12 mouse cellular contexts compared by ENCODE assay signal in genomic region chr2:166102893-166103292, GRCm38 (mm10). TPM values are rescaled to one million over a fixed set of nuclear protein-coding genes. Genes with fewer than 3 reads are reported as not detected.
A peak's percentile ranks its signal among the peaks of the same experiment; 100 is the strongest.
DNase-seq lines count a peak whose midpoint lies in the region; ATAC-seq and TF ChIP-seq lines count a peak whose summit lies in the region.
"Had no signal": no experiment of that assay in that cellular context is flagged by ENCODE, and none has a peak within 500 bp of the region (broad histone marks: within the 10 kb centered on the region; RNA-seq: fewer than 3 reads in every experiment).

No protein-coding gene starts in this region.

- peaks cover 27% of the 10 kb centered on the region for H3K27me3 ChIP-seq in CH12.LX (replicated peaks)
- H3K27me3 ChIP-seq in embryonic facial prominence, embryonic 14.5 days (replicated peaks; ENCODE audit: control insufficient read depth, insufficient read depth, low read length): no peaks in the 10 kb centered on the region
- H3K27me3 ChIP-seq in kidney, embryonic 16.5 days (ENCODE audit: insufficient read depth, low read length): no peaks in the 10 kb centered on the region

- no peak overlapping the region for H3K4me3 ChIP-seq in CH12.LX (replicated peaks in 1 of 3; ENCODE audit: low read depth in 2 of 3, low read length in 2 of 3, poor library complexity in 1 of 3)
- H3K4me3 ChIP-seq in embryonic facial prominence, embryonic 14.5 days (ENCODE audit: low read depth, low read length): no peak overlapping the region
- H3K4me3 ChIP-seq in kidney, embryonic 16.5 days (ENCODE audit: low read length): no peak overlapping the region

- in situ Hi-C loops in CH12.LX (cut with MboI; ENCODE audit: low pct_ligation_motif_present, low pct_unique_long_range_greater_than_20kb, low sequenced_read_pairs): no loop called here

- H3K79me2 ChIP-seq in CH12.LX (replicated peaks; ENCODE audit: control insufficient read depth, extremely low read depth, insufficient read depth, poor library complexity, severe bottlenecking): no peaks in the 10 kb centered on the region

- TF ChIP-seq CTCF in CH12.LX (conservative IDR thresholded peaks at IDR 0.05 in 1 of 2, IDR thresholded peaks at IDR 0.05 in 1 of 2; ENCODE audit: low read depth in 2 of 2, low read length in 2 of 2): no peak

- DNase-seq in kidney, adult 11 months: peak; percentile 63
- no peak for DNase-seq in kidney, adult 18-20 months
- DNase-seq in CH12.LX (ENCODE audit: extremely low read depth): peak; percentile 55
- DNase-seq in embryonic facial prominence, embryonic 14.5 days (ENCODE audit: low spot score): no peak
- no peak for DNase-seq in testis, postnatal 14 days (ENCODE audit: low spot score)
- DNase-seq in gastrocnemius, postnatal 14 days: no peak
- DNase-seq: cerebellum, adult 9-11 months; lung, adult 2 months had no signal

- TF ChIP-seq POLR2A in CH12.LX (IDR thresholded peaks at IDR 0.05; ENCODE audit: low read depth, low read length): no peak

- intact Hi-C loops in gastrocnemius, postnatal 14 days (cut with DNase I; ENCODE audit: low total_unique reads): loop anchor here (10.0 kb wide), 1 partner anchor 342 kb away; no protein-coding TSS in a partner anchor

- H3K36me3 ChIP-seq in CH12.LX (replicated peaks in 1 of 2; ENCODE audit: control insufficient read depth in 1 of 2, insufficient read depth in 1 of 2, low read length in 1 of 2): no peaks in the 10 kb centered on the region
- peaks cover 21% of the 10 kb centered on the region for H3K36me3 ChIP-seq in embryonic facial prominence, embryonic 14.5 days (ENCODE audit: control insufficient read depth, insufficient read depth, low read length)
- no peaks in the 10 kb centered on the region for H3K36me3 ChIP-seq in kidney, embryonic 16.5 days (ENCODE audit: insufficient read depth, low read length)

- no peak overlapping the region for H3K4me2 ChIP-seq in CH12.LX (ENCODE audit: insufficient read depth, low read depth, poor library complexity, severe bottlenecking)
- H3K4me2 ChIP-seq in embryonic facial prominence, embryonic 14.5 days (ENCODE audit: low read depth, low read length): no peak overlapping the region
- no peak overlapping the region for H3K4me2 ChIP-seq in kidney, embryonic 16.5 days (replicated peaks; ENCODE audit: low read depth, low read length)
- H3K4me2 ChIP-seq: midbrain, embryonic 11.5 days had no signal

- no peak for TF ChIP-seq EP300 in CH12.LX (IDR thresholded peaks at IDR 0.05; ENCODE audit: low read length)

- no peak overlapping the region for H3K27ac ChIP-seq in CH12.LX (ENCODE audit: insufficient read depth, low read depth)
- 0 out of 2 replicates have a peak overlapping the region, but pooled peaks have one; percentile 48 for H3K27ac ChIP-seq in embryonic facial prominence, embryonic 14.5 days (replicated peaks; ENCODE audit: low read depth, low read length)
- H3K27ac ChIP-seq in kidney, embryonic 16.5 days (ENCODE audit: low read length): no peak overlapping the region

- no peak for TF ChIP-seq RAD21 in CH12.LX (IDR thresholded peaks at IDR 0.05; ENCODE audit: low read depth, low read length)

- dilution Hi-C loops in CH12.LX (cut with MboI; ENCODE audit: extremely low pct_ligation_motif_present, extremely low pct_unique_long_range_greater_than_20kb, low sequenced_read_pairs): no loop called here

- WGBS in embryonic facial prominence, embryonic 14.5 days: 60% methylated on average over 7 of the region's 7 CpGs
- WGBS in kidney, embryonic 16.5 days: 41% methylated on average over 7 of the region's 7 CpGs

- no peak overlapping the region for H3K9ac ChIP-seq in CH12.LX (ENCODE audit: insufficient read depth, low read depth)
- 0 out of 2 replicates have a peak overlapping the region, but pooled peaks have one; percentile 19 for H3K9ac ChIP-seq in embryonic facial prominence, embryonic 14.5 days (ENCODE audit: low read depth, low read length)
- H3K9ac ChIP-seq in kidney, embryonic 16.5 days (replicated peaks; ENCODE audit: low read length): no peak overlapping the region

- H3K4me1 ChIP-seq in CH12.LX (ENCODE audit: control insufficient read depth in 1 of 2, insufficient read depth in 2 of 2): peaks cover 10 to 20% of the 10 kb centered on the region in 2 experiments
- no peaks in the 10 kb centered on the region for H3K4me1 ChIP-seq in embryonic facial prominence, embryonic 14.5 days (ENCODE audit: control insufficient read depth, insufficient read depth, low read length)
- peaks cover 3% of the 10 kb centered on the region; the same call in 1 of the 2 replicates for H3K4me1 ChIP-seq in kidney, embryonic 16.5 days (ENCODE audit: insufficient read depth, low read length)

- H3K9me3 ChIP-seq in CH12.LX (replicated peaks; ENCODE audit: low read length): no peaks in the 10 kb centered on the region
- no peaks in the 10 kb centered on the region for H3K9me3 ChIP-seq in embryonic facial prominence, embryonic 14.5 days (ENCODE audit: control insufficient read depth, low read length)
- no peaks in the 10 kb centered on the region for H3K9me3 ChIP-seq in kidney, embryonic 16.5 days (ENCODE audit: low read length)

- no peak; the same call in 1 of the 2 replicates for ATAC-seq in embryonic facial prominence, embryonic 14.5 days (ENCODE audit: low read depth)
- peak; percentile 60; the same call in 1 of the 2 replicates for ATAC-seq in kidney, embryonic 16.5 days (ENCODE audit: low FRiP score, low TSS enrichment)
- ATAC-seq in erythroid progenitor cell, adult 5-6 weeks (replicated peaks; ENCODE audit: low FRiP score, poor library complexity, severe bottlenecking): no peak
- ATAC-seq: activated CD4-positive, CD25-positive, alpha-beta regulatory T cell, adult 4 months had no signal

TF ChIP-seq in CH12.LX, 34 proteins besides CTCF, POLR2A, EP300 and RAD21:
- no peak for TF ChIP-seq MYC (IDR thresholded peaks at IDR 0.05; ENCODE audit: low read depth, low read length)
- TF ChIP-seq IRF4 (IDR thresholded peaks at IDR 0.05; ENCODE audit: low read depth, low read length): 0 out of 2 replicates have a peak, but pooled peaks have one; percentile 17

RNA-seq across cellular contexts. Expression of gene Sulf2, which starts 52.6 kb away (rescaled TPM):
- total RNA-seq in CH12.LX (2012; rRNA removed): not detected in 2 replicates
- not detected in 2 replicates for total RNA-seq in CH12.LX (2014; rRNA removed)
- not detected in 2 replicates for polyA plus RNA-seq in CH12.LX (2012; ENCODE audit: insufficient read length, low read depth)
- 139 and 160 TPM in 2 replicates for polyA plus RNA-seq in embryonic facial prominence, embryonic 14.5 days (2014; fragmentation: Nextera tagmentation; extraction: Ambion mirVana)
- 52.7 and 54.8 TPM in 2 replicates for polyA plus RNA-seq in kidney, embryonic 16.5 days (2015; fragmentation: Nextera tagmentation; extraction: Ambion mirVana)
- 3.4 and 6.1 TPM in 2 replicates for total RNA-seq in erythroid progenitor cell, adult 5-6 weeks (2015; ENCODE audit: low replicate concordance)
- 2.4 and 3.7 TPM in 2 replicates for total RNA-seq in erythroid progenitor cell, adult 5-6 weeks (2017; ENCODE audit: low replicate concordance)
- total RNA-seq in gastrocnemius, postnatal 14 days (2021): 10 to 100 TPM; 15.3 to 19.6 TPM

Comparison
In these comparisons a context has a peak if more than half of its experiments do, and no peak if none do; other contexts are left out.
1. DNase-seq: peak in kidney, adult 11 months (single experiment) and CH12.LX (single experiment); none in kidney, adult 18-20 months (single experiment), embryonic facial prominence, embryonic 14.5 days (single experiment), testis, postnatal 14 days (single experiment) and gastrocnemius, postnatal 14 days (single experiment).